Mouse (Mus musculus): ENCODE measurements around the gene Eif5b.

DNA sequence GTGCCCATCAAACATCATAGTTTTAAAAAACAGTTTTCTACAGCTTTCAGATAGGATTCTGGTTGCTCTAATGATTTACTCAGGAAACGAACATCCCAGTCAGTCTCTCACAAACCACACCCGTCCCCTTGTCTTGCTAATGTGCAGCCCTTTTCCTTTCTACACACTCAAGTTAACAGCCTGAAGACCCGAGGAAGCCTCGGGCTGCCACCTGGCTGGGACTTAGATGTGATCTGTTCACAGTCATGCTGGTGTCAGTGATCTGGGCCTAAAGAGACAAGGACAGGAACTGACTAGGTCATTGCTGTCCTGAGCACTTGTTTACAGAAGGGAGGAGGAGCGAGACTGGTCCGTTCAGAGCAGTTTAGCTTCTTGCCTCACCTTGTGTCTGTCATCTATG is 60.6 kb downstream of the Eif5b start:
- TF ChIP-seq CTCF (IDR thresholded peaks at IDR 0.05; ENCODE audit: insufficient read depth, low read length) (no peak), POLR2A (IDR thresholded peaks at IDR 0.05; ENCODE audit: borderline replicate concordance, extremely low read depth, low read depth, low read length) (no peak)

All from lung, adult 2 months (tissue).